Mouse (Mus musculus) thymus, postnatal 4 days (tissue): ENCODE results near the gene Cacng7.
A peak's percentile ranks its signal among the peaks of the same experiment; 100 is the strongest.

Source experiments
- DNase-seq: peaks from one replicate; pipeline ENCODE4 v3.0.0; 2021

Cacng7 gene

GRCm38 (mm10) chr7:3302556-3303275 lies 30.0 kb upstream of the Cacng7 start:
- DNase-seq, result no peak

- peak; percentile 57 for DNase-seq
Measured at GRCm38 (mm10) chr7:3303276-3303781, 29.4 kb upstream of the Cacng7 start.

- no peak for DNase-seq
Measured at GRCm38 (mm10) chr7:3303789-3304188, 29.0 kb upstream of the Cacng7 start.

- DNase-seq, result peak; percentile 37
Measured at GRCm38 (mm10) chr7:3304298-3304697, 28.5 kb upstream of the Cacng7 start.

GRCm38 (mm10) chr7:3306400-3306799 lies 26.4 kb upstream of the Cacng7 start:
- no peak for DNase-seq

GRCm38 (mm10) chr7:3308646-3309045 lies 24.1 kb upstream of the Cacng7 start:
- no peak for DNase-seq

- no peak for DNase-seq
Measured at GRCm38 (mm10) chr7:3310233-3310632, 22.5 kb upstream of the Cacng7 start.

GRCm38 (mm10) chr7:3313571-3313970 lies 19.2 kb upstream of the Cacng7 start:
- no peak for DNase-seq

- DNase-seq, result no peak
Measured at GRCm38 (mm10) chr7:3314121-3314520, 18.6 kb upstream of the Cacng7 start.

GRCm38 (mm10) chr7:3317704-3318103 lies 15.1 kb upstream of the Cacng7 start:
- no peak for DNase-seq

- no peak for DNase-seq
Measured at GRCm38 (mm10) chr7:3320856-3321255, 11.9 kb upstream of the Cacng7 start.

GRCm38 (mm10) chr7:3323826-3324225 lies 8.9 kb upstream of the Cacng7 start:
- DNase-seq, result no peak

GRCm38 (mm10) chr7:3327961-3328360 lies 4.8 kb upstream of the Cacng7 start:
- no peak for DNase-seq

GRCm38 (mm10) chr7:3329776-3330546 lies 2.8 kb upstream of the Cacng7 start:
- peak; percentile 84 for DNase-seq

GRCm38 (mm10) chr7:3331171-3331570 lies 1.6 kb upstream of the Cacng7 start:
- no peak for DNase-seq

- peak; percentile 35 for DNase-seq
Measured at GRCm38 (mm10) chr7:3331581-3332223, 1.1 kb upstream of the Cacng7 start.

GRCm38 (mm10) chr7:3332224-3332615 lies 535 bp upstream of the Cacng7 start:
- DNase-seq, result no peak

- no peak for DNase-seq
Measured at GRCm38 (mm10) chr7:3333542-3333941, 787 bp downstream of the Cacng7 start.

GRCm38 (mm10) chr7:3336412-3336811 lies 3.7 kb downstream of the Cacng7 start:
- DNase-seq, result no peak

- DNase-seq, result no peak
Measured at GRCm38 (mm10) chr7:3338286-3338935, 5.7 kb downstream of the Cacng7 start.

GRCm38 (mm10) chr7:3339010-3339409 lies 6.3 kb downstream of the Cacng7 start:
- DNase-seq, result no peak

- no peak for DNase-seq
Measured at GRCm38 (mm10) chr7:3343861-3344260, 11.1 kb downstream of the Cacng7 start.

GRCm38 (mm10) chr7:3345301-3345700 lies 12.5 kb downstream of the Cacng7 start:
- DNase-seq, result no peak
